Mouse (Mus musculus): ENCODE measurements at regions not wholly inside any gene's neighbourhood (a gene's known extent, or its start where the extent isn't known, plus 50 kb on each side); places are given as distances from the start of the nearest gene placed in this dataset.

GRCm38 (mm10) chr15:37070188-37070587 lies 62.6 kb upstream of the Zfp706 start:
- no peaks in the 10 kb centered on the region for H3K36me3 ChIP-seq
- H3K27me3 ChIP-seq, result no peaks in the 10 kb centered on the region
- no peaks in the 10 kb centered on the region for H3K4me1 ChIP-seq
- H3K27ac ChIP-seq, result no peak overlapping the region
- 32% methylated on average over 3 of the region's 3 CpGs for WGBS
- H3K4me3 ChIP-seq, result no peak overlapping the region
- H3K4me2 ChIP-seq, result no peak overlapping the region
- ATAC-seq (ENCODE audit: insufficient number of reproducible peaks, insufficient read depth, low FRiP score, low TSS enrichment, low read depth), result no peak
- H3K9me3 ChIP-seq, result no peaks in the 10 kb centered on the region
- H3K9ac ChIP-seq, result no peak overlapping the region

GRCm38 (mm10) chr15:37067326-37067725 lies 59.8 kb upstream of the Zfp706 start:
- no peaks in the 10 kb centered on the region for H3K27me3 ChIP-seq
- H3K9me3 ChIP-seq, result no peaks in the 10 kb centered on the region
- no peak overlapping the region for H3K4me2 ChIP-seq
- no peaks in the 10 kb centered on the region for H3K36me3 ChIP-seq
- H3K4me3 ChIP-seq, result no peak overlapping the region
- no peak overlapping the region for H3K27ac ChIP-seq
- ATAC-seq (ENCODE audit: insufficient number of reproducible peaks, insufficient read depth, low FRiP score, low TSS enrichment, low read depth), result no peak
- no peak overlapping the region for H3K9ac ChIP-seq
- WGBS, result 82% methylated on average over 4 of the region's 4 CpGs
- no peaks in the 10 kb centered on the region for H3K4me1 ChIP-seq

- Histone ChIP-seq H3K36me3 (no peaks in the 10 kb centered on the region), H3K4me1 (no peaks in the 10 kb centered on the region), H3K4me2 (no peak overlapping the region), H3K27me3 (no peaks in the 10 kb centered on the region), H3K9me3 (no peaks in the 10 kb centered on the region), H3K27ac (no peak overlapping the region), H3K4me3 (no peak overlapping the region), H3K9ac (no peak overlapping the region)
- WGBS, result 88% methylated on average over 9 of the region's 9 CpGs
- ATAC-seq (ENCODE audit: insufficient number of reproducible peaks, insufficient read depth, low FRiP score, low TSS enrichment, low read depth), result no peak
Measured at GRCm38 (mm10) chr15:37065926-37066550, 58.5 kb upstream of the Zfp706 start.

- Histone ChIP-seq H3K9me3 (no peaks in the 10 kb centered on the region), H3K4me3 (no peak overlapping the region), H3K27ac (no peak overlapping the region), H3K27me3 (no peaks in the 10 kb centered on the region), H3K4me2 (no peak overlapping the region), H3K4me1 (no peaks in the 10 kb centered on the region), H3K36me3 (no peaks in the 10 kb centered on the region), H3K9ac (no peak overlapping the region)
- no peak for ATAC-seq (ENCODE audit: insufficient number of reproducible peaks, insufficient read depth, low FRiP score, low TSS enrichment, low read depth)
- whole genome bisulfite sequencing, result 76% methylated on average over 6 of the region's 6 CpGs
Measured at GRCm38 (mm10) chr15:37065408-37065807, 57.8 kb upstream of the Zfp706 start.

GRCm38 (mm10) chr15:37063781-37064383 lies 56.3 kb upstream of the Zfp706 start:
- H3K4me1 ChIP-seq, result no peaks in the 10 kb centered on the region
- no peak overlapping the region for H3K9ac ChIP-seq
- no peak overlapping the region for H3K27ac ChIP-seq
- H3K4me2 ChIP-seq, result no peak overlapping the region
- no peak overlapping the region for H3K4me3 ChIP-seq
- H3K36me3 ChIP-seq, result no peaks in the 10 kb centered on the region
- no peaks in the 10 kb centered on the region for H3K9me3 ChIP-seq
- WGBS, result 79% methylated on average over 6 of the region's 6 CpGs
- ATAC-seq (ENCODE audit: insufficient number of reproducible peaks, insufficient read depth, low FRiP score, low TSS enrichment, low read depth), result no peak
- no peaks in the 10 kb centered on the region for H3K27me3 ChIP-seq

GRCm38 (mm10) chr15:37062585-37062984 lies 55.0 kb upstream of the Zfp706 start:
- no peaks in the 10 kb centered on the region for H3K27me3 ChIP-seq

GRCm38 (mm10) chr15:37061501-37061900 lies 53.9 kb upstream of the Zfp706 start:
- 81% methylated on average over 6 of the region's 6 CpGs for WGBS
- Histone ChIP-seq H3K36me3 (no peaks in the 10 kb centered on the region), H3K27me3 (no peaks in the 10 kb centered on the region), H3K27ac (no peak overlapping the region), H3K9me3 (no peaks in the 10 kb centered on the region), H3K9ac (no peak overlapping the region), H3K4me1 (no peaks in the 10 kb centered on the region), H3K4me2 (no peak overlapping the region), H3K4me3 (no peak overlapping the region)
- ATAC-seq (ENCODE audit: insufficient number of reproducible peaks, insufficient read depth, low FRiP score, low TSS enrichment, low read depth), result no peak

More at GRCm38 (mm10) chr15:37062585-37062984, 55.0 kb upstream of the Zfp706 start:
- Histone ChIP-seq H3K27ac (no peak overlapping the region), H3K36me3 (no peaks in the 10 kb centered on the region), H3K4me3 (no peak overlapping the region), H3K9me3 (no peaks in the 10 kb centered on the region), H3K4me2 (no peak overlapping the region), H3K9ac (no peak overlapping the region), H3K4me1 (no peaks in the 10 kb centered on the region)
- no peak for ATAC-seq (ENCODE audit: insufficient number of reproducible peaks, insufficient read depth, low FRiP score, low TSS enrichment, low read depth)
- WGBS, result 84% methylated on average over 7 of the region's 7 CpGs

- H3K4me3 ChIP-seq, result no peak overlapping the region
- H3K4me2 ChIP-seq, result no peak overlapping the region
- H3K36me3 ChIP-seq, result no peaks in the 10 kb centered on the region
- H3K4me1 ChIP-seq, result no peaks in the 10 kb centered on the region
- no peak overlapping the region for H3K9ac ChIP-seq
- 88% methylated on average over 6 of the region's 6 CpGs for WGBS
- H3K27ac ChIP-seq, result no peak overlapping the region
- H3K9me3 ChIP-seq, result no peaks in the 10 kb centered on the region
- ATAC-seq (ENCODE audit: insufficient number of reproducible peaks, insufficient read depth, low FRiP score, low TSS enrichment, low read depth), result no peak
- H3K27me3 ChIP-seq, result no peaks in the 10 kb centered on the region
Measured at GRCm38 (mm10) chr15:37060831-37061230, 53.3 kb upstream of the Zfp706 start.
